Mouse (Mus musculus) kidney, adult 18-20 months (tissue): ENCODE measurements at regions not wholly inside any gene's neighbourhood (a gene's known extent, or its start where the extent isn't known, plus 50 kb on each side); places are given as distances from the start of the nearest gene placed in this dataset.

Experiments
- DNase-seq: peaks from one replicate; pipeline ENCODE4 v3.0.0; 2021

DNA sequence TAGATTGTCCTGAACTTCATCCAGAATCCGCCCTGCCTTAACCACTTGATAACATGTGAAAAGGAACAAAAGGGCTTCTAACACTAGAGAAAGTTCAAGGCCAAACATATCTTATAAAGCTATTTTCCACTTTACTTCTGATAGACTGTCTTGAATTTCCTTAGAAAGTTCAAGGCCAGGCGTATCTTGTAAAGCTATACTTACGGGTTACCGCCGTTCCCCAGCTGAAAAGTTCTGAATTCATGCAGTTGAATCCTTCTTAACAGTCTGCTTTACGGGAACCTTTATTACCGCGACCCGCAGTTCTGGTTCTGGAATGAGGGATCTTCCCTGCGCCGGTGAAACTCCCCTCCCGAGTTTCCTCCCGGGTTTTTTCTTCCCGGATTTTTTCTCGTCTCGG lies 492.0 kb downstream of the Gm21739 start:
- DNase-seq, result peak; percentile 2
